ENCODE assay signal across 8 mouse cellular contexts in the genomic region with DNA sequence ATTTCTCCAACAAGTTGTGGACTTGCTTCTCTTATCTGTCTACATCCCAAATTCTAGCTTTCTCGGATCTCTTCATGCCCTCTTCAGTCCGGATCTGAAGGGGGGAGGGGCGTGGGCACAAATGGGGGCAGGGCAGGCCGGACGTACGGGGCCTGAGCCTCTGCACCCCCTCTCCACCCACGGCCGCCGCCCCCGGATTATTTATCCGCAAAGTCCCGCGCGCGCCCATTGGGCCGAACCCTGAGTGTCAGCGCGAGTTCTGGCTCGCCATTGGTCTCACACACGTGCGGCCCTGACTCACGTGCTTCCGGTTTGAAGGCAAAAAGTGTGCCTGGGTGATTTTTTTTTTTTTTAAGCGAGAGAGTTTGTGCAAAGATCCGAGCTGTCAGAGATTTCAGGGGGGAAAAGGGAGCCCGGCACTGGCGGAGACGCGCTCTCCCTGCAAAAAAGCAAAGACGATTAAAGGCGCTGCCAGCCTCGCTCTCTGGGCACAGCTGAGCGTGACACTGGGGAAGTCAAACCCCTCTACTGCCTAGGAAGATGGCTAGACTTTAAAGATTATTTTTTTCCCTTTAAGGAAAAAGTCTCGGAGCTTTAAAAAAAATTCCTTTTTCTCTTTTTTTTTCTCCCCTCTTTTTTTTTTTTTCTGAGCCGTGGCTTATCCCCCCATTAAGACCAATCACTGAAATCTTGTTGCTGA. TPM values are rescaled to one million over a fixed set of nuclear protein-coding genes. Genes with fewer than 3 reads are reported as not detected.
DNase-seq lines count a peak whose midpoint lies in the region; ATAC-seq and TF ChIP-seq lines count a peak whose summit lies in the region.

En1 (plus strand) TSS at position 388 of the 700 bp plus-strand sequence.

- H3K27ac ChIP-seq in heart, embryonic 12.5 days (ENCODE audit: poor library complexity, severe bottlenecking): no peak within 1 kb of the TSS
- H3K27ac ChIP-seq in forebrain, embryonic 11.5 days (ENCODE audit: low read depth, low read length): no peak within 1 kb of the TSS
- H3K27ac ChIP-seq in intestine, embryonic 16.5 days (ENCODE audit: low read length): no peak within 1 kb of the TSS
- peak within 1 kb of the TSS; percentile 82 for H3K27ac ChIP-seq in midbrain, postnatal 0 days (ENCODE audit: low read depth, low read length)

- DNase-seq in heart, adult 9 months (ENCODE audit: low spot score in 2 of 2): no peak
- peak; percentile 40 to 52 for DNase-seq in adrenal gland, postnatal 36 days
- no peak for DNase-seq in forebrain, embryonic 11.5 days (ENCODE audit: low spot score)
- DNase-seq in midbrain, postnatal 0 days (ENCODE audit: low spot score): peak; percentile 86
- DNase-seq in layer of hippocampus, adult 18-20 months (ENCODE audit: low spot score in 2 of 2): no peak
- DNase-seq in ovary, postnatal 14 days (ENCODE audit: low spot score): no peak

- under 1% methylated on average over 35 of the region's 35 CpGs for WGBS in heart, embryonic 12.5 days
- under 1% methylated on average over 35 of the region's 35 CpGs for WGBS in forebrain, embryonic 11.5 days
- WGBS in intestine, embryonic 16.5 days: under 1% methylated on average over 35 of the region's 35 CpGs
- WGBS in midbrain, postnatal 0 days: under 1% methylated on average over 35 of the region's 35 CpGs

- no peaks in the 10 kb centered on the region for H3K9me3 ChIP-seq in heart, embryonic 12.5 days (replicated peaks)
- no peaks in the 10 kb centered on the region for H3K9me3 ChIP-seq in forebrain, embryonic 11.5 days (ENCODE audit: control insufficient read depth, low read length)
- no peaks in the 10 kb centered on the region for H3K9me3 ChIP-seq in intestine, embryonic 16.5 days (ENCODE audit: control insufficient read depth, low read length)
- H3K9me3 ChIP-seq in midbrain, postnatal 0 days (ENCODE audit: low read length): no peaks in the 10 kb centered on the region

- no peaks in the 10 kb centered on the region for H3K36me3 ChIP-seq in heart, embryonic 12.5 days
- H3K36me3 ChIP-seq in forebrain, embryonic 11.5 days (ENCODE audit: control insufficient read depth, insufficient read depth, low read length): no peaks in the 10 kb centered on the region
- no peaks in the 10 kb centered on the region for H3K36me3 ChIP-seq in intestine, embryonic 16.5 days (ENCODE audit: control insufficient read depth, insufficient read depth, low read length)
- H3K36me3 ChIP-seq in midbrain, postnatal 0 days (ENCODE audit: insufficient read depth, low read length): no peaks in the 10 kb centered on the region

- peak within 1 kb of the TSS; percentile 58 for H3K4me3 ChIP-seq in heart, embryonic 12.5 days
- H3K4me3 ChIP-seq in forebrain, embryonic 11.5 days (ENCODE audit: low read depth, low read length): peak within 1 kb of the TSS; percentile 32
- peak within 1 kb of the TSS; percentile 54 for H3K4me3 ChIP-seq in intestine, embryonic 16.5 days (ENCODE audit: low read length)
- H3K4me3 ChIP-seq in midbrain, postnatal 0 days (ENCODE audit: low read depth, low read length): peak within 1 kb of the TSS; percentile 51

- no peak for ATAC-seq in heart, embryonic 12.5 days (ENCODE audit: insufficient number of reproducible peaks, low FRiP score)
- 0 out of 2 replicates have a peak, but pooled peaks have one; percentile 31 for ATAC-seq in forebrain, embryonic 11.5 days (replicated peaks; ENCODE audit: low FRiP score)
- ATAC-seq in intestine, embryonic 16.5 days: no peak
- ATAC-seq in midbrain, postnatal 0 days (ENCODE audit: low FRiP score): peak; percentile 87

- no peak for TF ChIP-seq CTCF in midbrain, postnatal 0 days (IDR thresholded peaks at IDR 0.05)

- peak within 1 kb of the TSS; percentile 54 for H3K9ac ChIP-seq in heart, embryonic 12.5 days
- peak within 1 kb of the TSS; percentile 35; the same call in 1 of the 2 replicates for H3K9ac ChIP-seq in forebrain, embryonic 11.5 days (ENCODE audit: low read length)
- peak within 1 kb of the TSS; percentile 57; the same call in 1 of the 2 replicates for H3K9ac ChIP-seq in intestine, embryonic 16.5 days (ENCODE audit: low read depth, low read length)
- H3K9ac ChIP-seq in midbrain, postnatal 0 days (replicated peaks; ENCODE audit: low read length, poor library complexity, severe bottlenecking): peak within 1 kb of the TSS; percentile 71

- H3K4me2 ChIP-seq in heart, embryonic 12.5 days: peak within 1 kb of the TSS; percentile 89
- H3K4me2 ChIP-seq in forebrain, embryonic 11.5 days (ENCODE audit: low read depth, low read length, severe bottlenecking): peak within 1 kb of the TSS; percentile 51
- peak within 1 kb of the TSS; percentile 82 for H3K4me2 ChIP-seq in intestine, embryonic 16.5 days (ENCODE audit: low read depth, low read length)
- peak within 1 kb of the TSS; percentile 63 for H3K4me2 ChIP-seq in midbrain, postnatal 0 days (ENCODE audit: low read depth, low read length, poor library complexity, severe bottlenecking)

- H3K27me3 ChIP-seq in heart, embryonic 12.5 days (replicated peaks): peaks cover 92% of the 10 kb centered on the region
- peaks cover 91% of the 10 kb centered on the region for H3K27me3 ChIP-seq in forebrain, embryonic 11.5 days (ENCODE audit: control insufficient read depth, insufficient read depth, low read length)
- H3K27me3 ChIP-seq in intestine, embryonic 16.5 days (replicated peaks; ENCODE audit: control insufficient read depth, insufficient read depth, low read length): peaks cover 88% of the 10 kb centered on the region
- H3K27me3 ChIP-seq in midbrain, postnatal 0 days (ENCODE audit: insufficient read depth, low read length): peaks cover 40% of the 10 kb centered on the region

- peaks cover 20% of the 10 kb centered on the region for H3K4me1 ChIP-seq in heart, embryonic 12.5 days (replicated peaks)
- peaks cover 11% of the 10 kb centered on the region for H3K4me1 ChIP-seq in forebrain, embryonic 11.5 days (replicated peaks; ENCODE audit: control insufficient read depth, insufficient read depth, low read length)
- peaks cover 12% of the 10 kb centered on the region for H3K4me1 ChIP-seq in intestine, embryonic 16.5 days (ENCODE audit: control insufficient read depth, insufficient read depth, low read length)
- H3K4me1 ChIP-seq in midbrain, postnatal 0 days (ENCODE audit: insufficient read depth, low read length): no peaks in the 10 kb centered on the region

RNA-seq across cellular contexts. Expression of gene En1, which starts in this region (rescaled TPM):
- polyA plus RNA-seq in heart, embryonic 12.5 days (2016; fragmentation: Nextera tagmentation; extraction: Ambion mirVana): 0.06 TPM in 1 of 2 replicates, not detected in the other
- under 1 TPM in 1 of 2 experiments, not detected in 1; 0.10 TPM for total RNA-seq in adrenal gland, postnatal 36 days (2021)
- 1.1 TPM in 2 replicates for polyA plus RNA-seq in forebrain, embryonic 11.5 days (2014; fragmentation: Nextera tagmentation; extraction: Ambion mirVana)
- not detected in 2 replicates for polyA plus RNA-seq in intestine, embryonic 16.5 days (2015; fragmentation: Nextera tagmentation; extraction: Ambion mirVana)
- 32.8 and 40.8 TPM in 2 replicates for total RNA-seq in midbrain, postnatal 0 days (2014; rRNA removed)
- polyA plus RNA-seq in midbrain, postnatal 0 days (2015; fragmentation: Nextera tagmentation; extraction: Ambion mirVana): 9.2 and 10.1 TPM in 2 replicates
- not detected for total RNA-seq in layer of hippocampus, adult 18-20 months (2021)

Comparison
In these comparisons a context has a peak if more than half of its experiments do, and no peak if none do; other contexts are left out.
1. RNA of gene En1 (total RNA-seq): 32.8 to 40.8 TPM in midbrain, postnatal 0 days; 0.10 TPM in adrenal gland, postnatal 36 days and not detected in layer of hippocampus, adult 18-20 months; every median in the first group is over 10 times any median in the second.
2. Peak in DNase-seq in adrenal gland, postnatal 36 days; RNA of the gene not detected or under 1 TPM.
3. ATAC-seq: peak in forebrain, embryonic 11.5 days (single experiment) and midbrain, postnatal 0 days (single experiment); none in heart, embryonic 12.5 days (single experiment) and intestine, embryonic 16.5 days (single experiment).
4. Peak in every context shown above with its lines, with median percentiles within 50 percentile points of each other: H3K4me2 ChIP-seq, H3K4me3 ChIP-seq and H3K9ac ChIP-seq.